Mouse (Mus musculus): ENCODE results near the gene Uhrf1bp1. TPM values are rescaled to one million over a fixed set of nuclear protein-coding genes. Genes with fewer than 3 reads are reported as not detected.

Uhrf1bp1 gene
- polyA plus RNA-seq, 1 experiment from 2014 or later, result 1.5 TPM

GRCm38 (mm10) chr17:27941698-27942097, 85.5 kb downstream of the Uhrf1bp1 start:
- Histone ChIP-seq H3K4me3 (ENCODE audit: low read depth, low read length) (no peak overlapping the region), H3K9ac (replicated peaks; ENCODE audit: low read depth) (no peak overlapping the region), H3K36me3 (ENCODE audit: insufficient read depth, low read length) (no peaks in the 10 kb centered on the region), H3K4me2 (replicated peaks; ENCODE audit: low read depth, low read length) (no peak overlapping the region), H3K27ac (ENCODE audit: low read length) (no peak overlapping the region), H3K9me3 (ENCODE audit: low read length) (no peaks in the 10 kb centered on the region), H3K4me1 (ENCODE audit: insufficient read depth, low read depth, low read length) (peaks cover 37% of the 10 kb centered on the region; the same call in 1 of the 2 replicates), H3K27me3 (replicated peaks; ENCODE audit: insufficient read depth, low read length) (no peaks in the 10 kb centered on the region)
- WGBS, result 48% methylated on average over 2 of the region's 2 CpGs
- no peak for TF ChIP-seq CTCF (IDR thresholded peaks at IDR 0.05)
- TF ChIP-seq EP300 (IDR thresholded peaks at IDR 0.05), result no peak
- DNase-seq (ENCODE audit: low spot score), result no peak
- ATAC-seq, result no peak

GRCm38 (mm10) chr17:27942131-27942530, 85.9 kb downstream of the Uhrf1bp1 start:
- no peak overlapping the region for H3K4me3 ChIP-seq (ENCODE audit: low read depth, low read length)
- H3K27ac ChIP-seq (ENCODE audit: low read length), result no peak overlapping the region
- H3K9ac ChIP-seq (replicated peaks; ENCODE audit: low read depth), result no peak overlapping the region
- no peaks in the 10 kb centered on the region for H3K9me3 ChIP-seq (ENCODE audit: low read length)
- ATAC-seq (no peak), DNase-seq (ENCODE audit: low spot score) (no peak)
- TF ChIP-seq CTCF (IDR thresholded peaks at IDR 0.05) (no peak), EP300 (IDR thresholded peaks at IDR 0.05) (no peak)
- no peaks in the 10 kb centered on the region for H3K36me3 ChIP-seq (ENCODE audit: insufficient read depth, low read length)
- peaks cover 33% of the 10 kb centered on the region; the same call in 1 of the 2 replicates for H3K4me1 ChIP-seq (ENCODE audit: insufficient read depth, low read depth, low read length)
- 90% methylated on average over 4 of the region's 4 CpGs for WGBS
- H3K4me2 ChIP-seq (replicated peaks; ENCODE audit: low read depth, low read length), result no peak overlapping the region
- H3K27me3 ChIP-seq (replicated peaks; ENCODE audit: insufficient read depth, low read length), result no peaks in the 10 kb centered on the region

GRCm38 (mm10) chr17:27945546-27946216, 89.4 kb downstream of the Uhrf1bp1 start:
- Histone ChIP-seq H3K36me3 (ENCODE audit: insufficient read depth, low read length) (no peaks in the 10 kb centered on the region), H3K27ac (ENCODE audit: low read length) (peak overlapping the region; percentile 83)

GRCm38 (mm10) chr17:27946371-27946770, 90.1 kb downstream of the Uhrf1bp1 start:
- Histone ChIP-seq H3K27ac (ENCODE audit: low read length) (peak overlapping the region; percentile 83), H3K27me3 (replicated peaks; ENCODE audit: insufficient read depth, low read length) (no peaks in the 10 kb centered on the region), H3K4me3 (ENCODE audit: low read depth, low read length) (no peak overlapping the region), H3K9ac (replicated peaks; ENCODE audit: low read depth) (no peak overlapping the region), H3K9me3 (ENCODE audit: low read length) (no peaks in the 10 kb centered on the region), H3K36me3 (ENCODE audit: insufficient read depth, low read length) (no peaks in the 10 kb centered on the region), H3K4me2 (replicated peaks; ENCODE audit: low read depth, low read length) (no peak overlapping the region), H3K4me1 (ENCODE audit: insufficient read depth, low read depth, low read length) (peaks cover 4% of the 10 kb centered on the region; the same call in 1 of the 2 replicates)
- DNase-seq (ENCODE audit: low spot score), result peak; percentile 59
- peak; percentile 29 for ATAC-seq
- 69% methylated on average over 8 of the region's 8 CpGs for WGBS
- TF ChIP-seq CTCF (IDR thresholded peaks at IDR 0.05), result no peak

More at GRCm38 (mm10) chr17:27945546-27946216, 89.4 kb downstream of the Uhrf1bp1 start:
- peak; percentile 90 for ATAC-seq
- Histone ChIP-seq H3K9me3 (ENCODE audit: low read length) (no peaks in the 10 kb centered on the region), H3K4me2 (replicated peaks; ENCODE audit: low read depth, low read length) (no peak overlapping the region), H3K27me3 (replicated peaks; ENCODE audit: insufficient read depth, low read length) (no peaks in the 10 kb centered on the region), H3K4me3 (ENCODE audit: low read depth, low read length) (no peak overlapping the region), H3K9ac (replicated peaks; ENCODE audit: low read depth) (no peak overlapping the region), H3K4me1 (ENCODE audit: insufficient read depth, low read depth, low read length) (peaks cover 7% of the 10 kb centered on the region; the same call in 1 of the 2 replicates)
- peak; percentile 91 for DNase-seq (ENCODE audit: low spot score)
- TF ChIP-seq EP300 (IDR thresholded peaks at IDR 0.05) (peak; percentile 86), CTCF (IDR thresholded peaks at IDR 0.05) (no peak)
- 45% methylated on average over 6 of the region's 6 CpGs for WGBS

GRCm38 (mm10) chr17:27947155-27947554, 90.9 kb downstream of the Uhrf1bp1 start:
- no peak for TF ChIP-seq EP300 (IDR thresholded peaks at IDR 0.05)
- TF ChIP-seq CTCF (IDR thresholded peaks at IDR 0.05), result peak; percentile 50
- Histone ChIP-seq H3K9ac (replicated peaks; ENCODE audit: low read depth) (no peak overlapping the region), H3K27me3 (replicated peaks; ENCODE audit: insufficient read depth, low read length) (no peaks in the 10 kb centered on the region), H3K36me3 (ENCODE audit: insufficient read depth, low read length) (no peaks in the 10 kb centered on the region), H3K27ac (ENCODE audit: low read length) (peak overlapping the region; percentile 83), H3K4me1 (ENCODE audit: insufficient read depth, low read depth, low read length) (peaks cover 4% of the 10 kb centered on the region; the same call in 1 of the 2 replicates), H3K4me2 (replicated peaks; ENCODE audit: low read depth, low read length) (no peak overlapping the region), H3K9me3 (ENCODE audit: low read length) (no peaks in the 10 kb centered on the region), H3K4me3 (ENCODE audit: low read depth, low read length) (no peak overlapping the region)
- ATAC-seq (peak; percentile 57), DNase-seq (ENCODE audit: low spot score) (peak; percentile 70)
- WGBS, result 51% methylated on average over 2 of the region's 2 CpGs

Other genes with a start within 250 kb of the Uhrf1bp1 start
- gene Nudt3, start 232.9 kb upstream of the Uhrf1bp1 start, polyA plus RNA-seq (2015; fragmentation: Nextera tagmentation; extraction: Ambion mirVana), result 47.6 and 54.1 TPM in 2 replicates
- not detected in 2 replicates for gene RPS10-NUDT3, start 221.2 kb upstream of the Uhrf1bp1 start, polyA plus RNA-seq (2015; fragmentation: Nextera tagmentation; extraction: Ambion mirVana)
- gene Rps10, start 219.8 kb upstream of the Uhrf1bp1 start, polyA plus RNA-seq (2015; fragmentation: Nextera tagmentation; extraction: Ambion mirVana), result 627 and 659 TPM in 2 replicates
- gene Pacsin1, start 200.9 kb upstream of the Uhrf1bp1 start, polyA plus RNA-seq (2015; fragmentation: Nextera tagmentation; extraction: Ambion mirVana), result 0.45 and 0.70 TPM in 2 replicates
- 1.0 and 1.2 TPM in 2 replicates for gene Spdef, start 127.5 kb upstream of the Uhrf1bp1 start, polyA plus RNA-seq (2015; fragmentation: Nextera tagmentation; extraction: Ambion mirVana)
- 17.6 and 20.3 TPM in 2 replicates for gene D17Wsu92e, start 35.8 kb upstream of the Uhrf1bp1 start, polyA plus RNA-seq (2015; fragmentation: Nextera tagmentation; extraction: Ambion mirVana)
- gene Snrpc, start 18.3 kb upstream of the Uhrf1bp1 start, polyA plus RNA-seq (2015; fragmentation: Nextera tagmentation; extraction: Ambion mirVana), result 172 and 185 TPM in 2 replicates
- gene Anks1, start 52.9 kb downstream of the Uhrf1bp1 start, polyA plus RNA-seq (2015; fragmentation: Nextera tagmentation; extraction: Ambion mirVana), result 25.4 and 25.5 TPM in 2 replicates
- gene Taf11, start 53.4 kb downstream of the Uhrf1bp1 start, polyA plus RNA-seq (2015; fragmentation: Nextera tagmentation; extraction: Ambion mirVana), result 40.1 and 42.1 TPM in 2 replicates
- gene Tcp11, start 224.2 kb downstream of the Uhrf1bp1 start, polyA plus RNA-seq (2015; fragmentation: Nextera tagmentation; extraction: Ambion mirVana), result 6.0 and 7.1 TPM in 2 replicates

All from lung, postnatal 0 days (tissue).